Mouse (Mus musculus) regulatory T cell (primary cell): Measurements from ENCODE around the gene Cmtr1.
"Not testable (repeated sequence)": the region's sequence is repeated elsewhere in the genome, so short reads cannot be mapped to it uniquely, and the experiment has no call there.

Source experiments
- in situ Hi-C: fragments of 300-600 bp; cut with MboI, MseI; formaldehyde crosslinking; loops from one replicate; pipeline ENCODE4 v1.15.1; 2025; ENCODE audit warnings: high pct_unique_total_duplicates

Gene Cmtr1

DNA sequence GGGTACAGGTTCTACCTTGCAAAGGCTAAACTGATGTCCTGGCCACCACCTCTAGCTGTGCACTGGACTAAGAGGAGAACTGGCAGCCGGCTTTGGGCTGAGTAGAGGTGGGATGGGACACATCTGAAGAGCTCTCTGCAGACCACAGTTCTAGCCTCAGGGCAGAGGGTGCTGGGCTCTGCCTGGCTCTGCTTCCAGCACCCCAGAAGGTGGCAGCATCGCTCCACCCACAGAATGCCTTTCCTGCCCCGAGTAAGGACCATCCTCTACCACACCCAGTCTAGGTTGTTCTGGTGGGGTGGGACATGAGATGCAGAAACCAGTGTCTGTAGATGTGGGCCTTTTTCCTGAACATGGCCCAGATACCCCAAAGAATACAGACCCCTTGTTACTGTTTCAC is 44.4 kb downstream of the Cmtr1 start:
- in situ Hi-C loops = no loop called here

DNA sequence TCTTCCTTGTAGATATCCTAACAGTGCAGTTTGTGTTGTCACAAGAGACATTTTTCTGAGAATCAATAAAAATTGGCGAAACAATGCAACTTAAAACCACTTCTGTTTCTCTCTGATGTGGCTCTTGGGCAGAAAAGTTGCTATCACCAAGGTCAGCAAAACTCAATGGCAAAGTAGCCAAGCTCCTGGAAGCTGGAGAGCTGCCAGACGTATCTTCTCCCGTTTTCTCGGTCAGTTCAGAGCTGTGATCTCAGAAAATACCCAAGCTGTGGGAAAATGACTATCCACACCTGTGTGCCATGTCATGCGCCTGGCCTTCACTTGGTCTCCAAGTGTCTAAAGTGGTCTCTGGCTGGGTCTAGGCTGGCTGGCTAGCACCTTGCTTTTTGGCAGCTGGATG is 45.5 kb downstream of the Cmtr1 start:
- in situ Hi-C loops = no loop called here

DNA sequence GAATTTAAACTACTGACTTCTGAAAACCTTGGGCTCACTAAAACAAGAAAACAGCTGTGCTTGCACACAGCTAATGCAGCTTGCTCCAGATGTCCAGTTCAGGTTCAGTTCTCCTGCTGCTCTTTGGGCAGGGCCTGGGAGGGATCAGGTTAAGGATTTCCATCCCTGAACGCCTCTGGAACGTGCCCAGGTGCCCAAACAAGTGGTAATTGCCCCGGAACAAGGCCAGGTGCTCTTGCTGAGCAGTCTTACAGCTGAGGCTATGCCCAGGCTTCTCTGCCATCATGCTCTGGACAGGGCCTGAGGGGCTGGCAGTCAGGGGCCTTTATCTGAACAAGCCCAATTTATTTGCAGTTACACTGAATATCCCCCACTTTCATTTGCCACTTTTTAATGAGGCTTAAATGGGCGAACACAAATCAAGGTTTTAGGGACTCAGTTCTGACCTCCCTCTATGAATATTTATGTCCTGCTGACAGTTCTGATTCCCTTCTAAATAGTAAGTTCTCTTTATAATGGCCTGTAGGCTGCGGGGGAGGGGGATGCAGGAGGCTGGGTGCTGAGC is 46.7 kb downstream of the Cmtr1 start:
- in situ Hi-C loops = no loop called here

- in situ Hi-C loops = no loop called here
These were observed 48.4 kb downstream of the Cmtr1 start for GRCm38 (mm10) chr17:29708783-29709182.

DNA sequence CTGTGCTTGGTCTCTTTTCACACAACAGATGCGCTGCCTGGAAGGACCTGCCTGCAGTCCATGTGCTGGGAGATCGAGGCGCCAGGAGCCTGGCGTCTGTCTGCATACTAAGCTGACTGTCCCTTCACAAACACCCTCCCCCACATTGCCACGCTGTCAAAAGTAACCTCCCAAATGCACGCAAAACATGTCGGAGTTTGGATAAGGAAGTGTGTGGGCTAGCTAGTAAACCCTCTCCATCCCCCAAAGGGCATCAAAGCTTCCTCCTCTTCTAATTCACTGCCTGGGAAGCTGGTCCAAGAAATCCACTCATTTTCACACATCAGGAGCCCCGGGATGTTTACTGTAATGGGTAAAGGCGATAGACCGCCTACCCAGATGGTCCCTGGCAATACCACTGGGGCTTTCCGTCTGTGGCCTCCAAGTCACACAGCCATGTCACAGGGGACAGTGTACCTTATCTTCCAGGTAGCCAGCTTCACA is 50.2 kb downstream of the Cmtr1 start:
- in situ Hi-C loops = no loop called here

DNA sequence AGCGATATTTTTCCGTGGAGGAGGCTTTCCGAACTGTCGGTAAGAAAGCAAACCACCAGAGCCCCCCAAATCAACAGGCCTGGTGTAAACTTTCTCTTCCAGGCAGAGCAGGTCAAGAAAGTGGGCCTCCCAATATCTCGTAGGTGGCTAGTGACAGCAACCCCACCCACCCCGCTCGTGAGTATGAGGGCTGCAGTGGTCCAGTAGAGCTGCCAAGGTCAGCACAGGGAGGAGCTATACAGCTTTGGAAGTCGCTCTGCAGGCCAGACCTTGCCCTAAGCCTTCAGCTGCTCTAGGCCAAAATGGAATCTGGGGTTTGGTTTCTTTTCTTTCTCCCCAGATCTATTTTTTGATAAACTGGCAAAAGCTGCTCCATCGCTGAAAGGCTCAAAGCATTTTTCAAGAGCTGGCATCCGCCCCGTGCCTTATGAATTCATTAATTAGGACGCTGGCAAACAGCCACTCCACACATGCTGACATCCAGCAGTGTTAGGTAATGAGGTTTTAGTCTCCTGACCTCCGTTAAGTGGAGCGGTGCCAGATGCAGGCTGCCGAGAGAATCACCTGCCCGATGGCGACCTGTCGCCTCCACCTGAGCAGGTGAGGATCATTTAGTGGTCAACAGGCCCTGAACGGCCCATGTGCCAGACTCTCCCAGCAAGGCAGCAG is 50.8 kb downstream of the Cmtr1 start:
- in situ Hi-C loops = no loop called here

DNA sequence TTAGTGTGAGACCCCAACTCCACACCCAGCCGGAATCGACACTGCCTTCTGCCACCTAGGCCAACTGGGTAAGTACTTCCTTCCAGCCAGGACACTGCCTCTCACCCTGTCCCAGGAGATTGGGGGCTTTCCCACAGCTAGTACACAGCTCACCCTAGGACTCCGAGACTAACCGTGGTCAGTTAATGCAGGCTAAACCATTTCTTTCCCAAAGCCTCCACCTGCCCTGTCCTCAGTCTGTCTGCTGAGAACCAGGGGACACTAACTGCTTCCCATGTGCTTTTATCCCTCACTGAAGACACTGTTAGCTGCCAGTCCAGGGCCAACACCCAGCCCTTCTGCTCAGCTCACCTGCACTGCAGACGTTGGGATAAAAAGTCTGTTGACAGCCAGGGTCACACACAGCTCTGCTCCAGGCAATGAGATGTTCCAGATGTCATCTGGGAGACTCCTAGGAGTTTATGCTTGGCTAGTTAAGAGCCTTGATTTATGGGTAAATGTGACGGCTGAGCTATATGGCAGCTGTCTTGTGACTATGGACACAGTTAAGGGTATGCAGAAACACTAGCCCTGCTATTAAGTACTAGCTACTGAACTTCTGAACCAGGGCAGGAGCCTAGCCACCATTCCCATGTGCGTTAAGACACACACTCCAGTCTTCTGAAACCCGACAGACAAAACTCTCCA is 51.5 kb downstream of the Cmtr1 start:
- in situ Hi-C loops = no loop called here

DNA sequence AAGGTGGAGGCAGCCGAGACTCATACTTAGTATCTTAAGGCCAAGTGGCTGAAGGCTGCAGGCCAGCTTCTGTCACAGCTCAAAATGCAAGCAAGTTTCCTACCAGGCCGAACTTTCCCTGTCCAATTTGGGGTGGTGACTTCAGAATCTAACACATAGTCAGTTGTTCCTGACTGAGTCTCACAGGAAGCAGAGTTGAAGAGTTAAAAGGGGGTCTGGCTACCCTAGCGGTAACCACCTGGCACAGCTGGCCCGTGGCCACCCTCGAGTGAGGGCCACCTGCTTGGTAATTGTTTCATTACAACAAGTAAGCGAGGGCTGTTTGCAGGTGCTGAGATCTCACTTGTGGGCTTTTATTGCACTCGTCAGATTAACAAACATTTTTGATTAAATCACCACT is 52.2 kb downstream of the Cmtr1 start:
- in situ Hi-C loops = no loop called here

- in situ Hi-C loops = not testable (repeated sequence)
These were observed 53.3 kb downstream of the Cmtr1 start for GRCm38 (mm10) chr17:29713734-29714133.

GRCm38 (mm10) chr17:29716732-29717445 is 56.5 kb downstream of the Cmtr1 start, which contains the start of gene Ccdc167:
Ccdc167 (minus strand) TSS chr17:29717044.
- in situ Hi-C loops = no loop called here

GRCm38 (mm10) chr17:29718660-29719059 is 58.3 kb downstream of the Cmtr1 start:
- in situ Hi-C loops = no loop called here

GRCm38 (mm10) chr17:29719628-29720575 is 59.5 kb downstream of the Cmtr1 start:
- in situ Hi-C loops = no loop called here

GRCm38 (mm10) chr17:29720755-29721365 is 60.5 kb downstream of the Cmtr1 start:
- in situ Hi-C loops = no loop called here

DNA sequence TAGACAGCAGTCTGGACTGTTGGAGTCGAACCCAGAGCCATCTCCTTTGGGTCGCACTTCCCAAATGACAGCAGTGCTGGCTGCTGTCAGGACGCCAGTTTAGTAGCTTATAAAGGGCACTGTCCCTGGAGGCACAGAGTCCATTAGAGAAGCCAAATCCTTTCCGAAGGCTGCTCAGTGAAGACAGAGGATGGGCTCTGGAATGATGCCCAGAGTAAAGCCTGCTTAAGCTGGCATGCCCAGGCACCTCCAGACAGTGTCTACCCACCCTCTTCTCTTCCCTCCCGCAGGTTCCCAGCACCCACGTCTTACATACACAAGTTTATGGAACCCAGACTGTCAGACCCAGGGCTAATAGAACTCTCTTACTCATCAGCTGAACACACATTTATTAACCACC is 64.2 kb downstream of the Cmtr1 start:
- in situ Hi-C loops = no loop called here

GRCm38 (mm10) chr17:29725027-29725620 is 64.7 kb downstream of the Cmtr1 start:
- in situ Hi-C loops = no loop called here

DNA sequence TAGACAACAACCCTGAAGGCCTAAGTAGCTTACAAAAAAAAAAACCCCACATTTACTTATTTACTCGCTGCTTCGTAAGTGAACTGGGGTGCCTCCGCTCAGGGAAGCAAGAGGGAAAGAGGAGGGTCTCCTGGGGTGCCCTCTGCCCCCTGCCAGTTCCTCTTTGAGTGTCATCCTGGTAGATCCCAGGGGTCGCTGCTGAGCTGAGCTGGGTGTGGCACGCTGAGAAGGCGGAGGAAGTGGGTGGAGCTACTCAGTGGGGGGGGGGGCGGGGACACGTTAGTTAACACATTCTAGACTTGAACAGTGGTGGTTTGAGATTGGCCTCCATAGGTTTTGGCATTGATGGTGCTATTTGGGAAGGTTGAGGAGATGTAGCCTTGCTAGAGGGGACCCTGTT is 67.7 kb downstream of the Cmtr1 start:
- in situ Hi-C loops = no loop called here

GRCm38 (mm10) chr17:29730510-29731265 is 70.3 kb downstream of the Cmtr1 start:
- in situ Hi-C loops = no loop called here

GRCm38 (mm10) chr17:29731266-29731952 is 71.0 kb downstream of the Cmtr1 start:
- in situ Hi-C loops = no loop called here

GRCm38 (mm10) chr17:29731953-29732325 is 71.5 kb downstream of the Cmtr1 start:
- in situ Hi-C loops = no loop called here
